Comparison of ENCODE assay signal across 8 mouse cellular contexts in the genomic region with DNA sequence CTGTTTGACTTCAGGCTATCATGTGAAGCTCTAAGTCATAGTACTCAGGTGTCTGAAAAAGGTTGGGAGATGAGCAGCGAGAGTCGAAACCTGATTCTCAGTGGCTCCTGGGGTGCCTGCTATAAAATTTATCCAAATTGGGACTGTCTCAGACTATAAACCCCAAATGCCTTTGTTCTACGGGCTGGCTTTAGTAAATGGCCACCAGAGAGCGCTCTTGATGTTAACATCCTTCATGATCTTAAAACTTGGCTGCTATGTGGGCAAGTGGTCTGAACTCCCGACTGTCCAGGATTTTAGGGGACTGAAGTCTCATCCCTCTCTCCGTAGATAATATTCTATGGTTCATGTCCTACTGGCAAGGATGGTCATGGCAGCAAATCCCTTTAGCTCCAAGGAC.
A peak's percentile ranks its signal among the peaks of the same experiment; 100 is the strongest.
DNase-seq lines count a peak whose midpoint lies in the region; ATAC-seq and TF ChIP-seq lines count a peak whose summit lies in the region.

No protein-coding gene starts in this region.

- no peaks in the 10 kb centered on the region for H3K4me1 ChIP-seq in midbrain, embryonic 12.5 days
- no peaks in the 10 kb centered on the region for H3K4me1 ChIP-seq in midbrain, embryonic 15.5 days
- H3K4me1 ChIP-seq in stomach, postnatal 0 days (replicated peaks; ENCODE audit: control insufficient read depth, insufficient read depth), result no peaks in the 10 kb centered on the region

- no peak for TF ChIP-seq EP300 in stomach, postnatal 0 days (optimal IDR thresholded peaks at IDR 0.05)

- peak; percentile 65 for TF ChIP-seq CTCF in stomach, postnatal 0 days (IDR thresholded peaks at IDR 0.05; ENCODE audit: low read depth)

- no peaks in the 10 kb centered on the region for H3K36me3 ChIP-seq in midbrain, embryonic 12.5 days
- H3K36me3 ChIP-seq in midbrain, embryonic 15.5 days (replicated peaks), result no peaks in the 10 kb centered on the region
- H3K36me3 ChIP-seq in stomach, postnatal 0 days (ENCODE audit: control insufficient read depth, insufficient read depth, low read length), result no peaks in the 10 kb centered on the region

- no peaks in the 10 kb centered on the region for H3K27me3 ChIP-seq in midbrain, embryonic 12.5 days
- H3K27me3 ChIP-seq in midbrain, embryonic 15.5 days (replicated peaks), result no peaks in the 10 kb centered on the region
- no peaks in the 10 kb centered on the region for H3K27me3 ChIP-seq in stomach, postnatal 0 days (ENCODE audit: control insufficient read depth, insufficient read depth, low read length)

- peak; percentile 49 for ATAC-seq in midbrain, embryonic 12.5 days (ENCODE audit: low FRiP score, low read depth)
- no peak for ATAC-seq in midbrain, embryonic 15.5 days (replicated peaks)
- ATAC-seq in stomach, postnatal 0 days (ENCODE audit: low FRiP score, low TSS enrichment), result no peak

- H3K4me2 ChIP-seq in midbrain, embryonic 12.5 days (replicated peaks), result no peak overlapping the region
- H3K4me2 ChIP-seq in midbrain, embryonic 15.5 days, result no peak overlapping the region
- no peak overlapping the region for H3K4me2 ChIP-seq in stomach, postnatal 0 days (replicated peaks; ENCODE audit: low read depth)

- DNase-seq in cerebellum, postnatal 14 days, result peak; percentile 53 to 63
- no peak for DNase-seq in cerebellum, adult 11-12 months
- DNase-seq in heart, postnatal 10 days, result peak; percentile 9 to 36
- DNase-seq in left cerebral cortex, postnatal 36 days (ENCODE audit: low spot score in 2 of 2), result peak; percentile 11
- no peak for DNase-seq in stomach, postnatal 0 days (ENCODE audit: low spot score)
- no peak for DNase-seq in urinary bladder, postnatal 36 days (ENCODE audit: low spot score in 2 of 2)

- H3K4me3 ChIP-seq in midbrain, embryonic 12.5 days, result no peak overlapping the region
- no peak overlapping the region for H3K4me3 ChIP-seq in midbrain, embryonic 15.5 days
- no peak overlapping the region for H3K4me3 ChIP-seq in stomach, postnatal 0 days (ENCODE audit: low read depth, low read length)

- H3K27ac ChIP-seq in midbrain, embryonic 12.5 days (replicated peaks), result no peak overlapping the region
- H3K27ac ChIP-seq in midbrain, embryonic 15.5 days, result no peak overlapping the region
- H3K27ac ChIP-seq in stomach, postnatal 0 days (replicated peaks), result no peak overlapping the region

- 49% methylated on average over 6 of the region's 6 CpGs for WGBS in midbrain, embryonic 12.5 days
- WGBS in midbrain, embryonic 15.5 days, result 44% methylated on average over 6 of the region's 6 CpGs
- WGBS in stomach, postnatal 0 days, result 40% methylated on average over 6 of the region's 6 CpGs

- H3K9ac ChIP-seq in midbrain, embryonic 12.5 days (replicated peaks), result no peak overlapping the region
- H3K9ac ChIP-seq in midbrain, embryonic 15.5 days, result no peak overlapping the region
- no peak overlapping the region for H3K9ac ChIP-seq in stomach, postnatal 0 days (ENCODE audit: low read length)

- intact Hi-C loops in heart, postnatal 10 days (cut with DNase I), result no loop called here
- intact Hi-C loops in left cerebral cortex, postnatal 36 days (cut with DNase I), result no loop called here

- no peaks in the 10 kb centered on the region for H3K9me3 ChIP-seq in midbrain, embryonic 12.5 days
- no peaks in the 10 kb centered on the region for H3K9me3 ChIP-seq in midbrain, embryonic 15.5 days
- H3K9me3 ChIP-seq in stomach, postnatal 0 days (ENCODE audit: control insufficient read depth, low read length), result no peaks in the 10 kb centered on the region

Comparison
In these comparisons a context has a peak if more than half of its experiments do, and no peak if none do; other contexts are left out.
1. DNase-seq: peak in cerebellum, postnatal 14 days (2 of 2), heart, postnatal 10 days (2 of 2) and left cerebral cortex, postnatal 36 days (2 of 2); none in cerebellum, adult 11-12 months (single experiment), stomach, postnatal 0 days (single experiment) and urinary bladder, postnatal 36 days (0 of 2).